Mouse (Mus musculus): ENCODE measurements around the gene Gm20388.
"Not testable (repeated sequence)": the region's sequence is repeated elsewhere in the genome, so short reads cannot be mapped to it uniquely, and the experiment has no call there.

Gm20388 gene

GRCm38 (mm10) chr8:123252925-123253324 is 3342.3 kb downstream of the Gm20388 start:
- DNase-seq (ENCODE audit: low read depth, low spot score): no peak

GRCm38 (mm10) chr8:123253451-123254098 is 3342.9 kb downstream of the Gm20388 start:
- no peak for DNase-seq (ENCODE audit: low read depth, low spot score)

DNA sequence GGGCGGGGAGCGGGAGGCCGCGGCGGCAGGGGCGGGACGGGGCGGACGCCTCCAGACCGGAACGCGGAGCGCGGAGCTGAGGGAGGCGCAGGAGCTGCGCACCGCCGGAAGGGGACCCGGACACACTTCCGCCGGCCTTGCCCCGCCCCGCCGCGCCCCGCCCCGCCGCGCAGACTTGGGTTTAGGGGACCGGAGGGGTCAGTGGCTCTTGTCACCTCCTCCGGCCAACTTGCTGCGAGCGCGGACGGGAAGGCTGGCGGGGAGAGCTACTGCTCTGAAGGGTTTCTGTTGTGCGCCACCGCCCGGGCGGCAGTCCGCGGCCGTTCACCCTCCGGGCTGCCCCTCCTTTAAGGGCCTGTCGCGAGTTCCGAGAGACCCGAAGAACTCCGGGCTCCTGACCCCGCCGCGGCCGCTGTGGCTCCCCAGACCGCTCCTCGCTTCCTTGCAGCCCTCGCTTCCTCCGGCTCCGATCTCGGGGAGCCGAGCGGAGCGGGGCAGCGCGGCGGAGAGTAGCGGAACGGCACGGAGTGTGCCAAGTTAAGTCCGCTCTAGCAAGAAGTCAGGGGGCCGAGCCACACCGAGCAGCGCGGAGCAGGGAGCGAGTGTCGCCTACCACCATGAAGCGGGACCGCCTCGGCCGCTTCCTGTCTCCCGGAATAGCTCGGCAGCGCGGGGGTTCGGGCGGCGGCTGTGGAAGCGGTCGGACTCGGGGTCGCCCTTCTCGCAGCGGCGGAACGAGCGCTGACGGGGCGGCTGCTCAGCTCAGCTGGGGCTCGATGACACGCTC is 3343.7 kb downstream of the Gm20388 start, which contains the start of the genes Zfp276 and Vps9d1:
Gene Zfp276 (plus strand): TSS at position 97 of the 787 bp plus-strand sequence.
Gene Vps9d1 (minus strand): TSS at position 250 of the 787 bp plus-strand sequence.
- DNase-seq (ENCODE audit: low read depth, low spot score): peak; percentile 82

DNA sequence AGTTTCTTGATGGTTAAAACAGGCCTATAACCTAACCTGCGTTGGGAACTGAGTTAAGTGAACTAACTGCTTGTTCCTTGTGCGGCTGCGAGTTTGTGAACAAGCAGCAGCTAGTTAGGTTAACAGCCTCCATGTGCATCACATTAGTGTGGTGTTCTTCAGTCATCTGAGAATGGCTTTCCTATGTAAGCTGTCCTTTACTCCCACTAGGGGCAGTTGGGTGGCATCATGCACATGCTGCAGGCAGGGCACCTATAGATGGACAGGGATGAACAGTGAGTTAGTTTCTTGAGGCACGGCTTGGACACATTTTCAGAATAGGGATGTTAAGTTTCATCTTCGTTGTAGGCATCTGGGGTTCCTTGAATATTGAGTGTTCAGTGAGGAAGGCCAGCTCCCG is 3344.5 kb downstream of the Gm20388 start:
- no peak for DNase-seq (ENCODE audit: low read depth, low spot score)

GRCm38 (mm10) chr8:123257114-123257513 is 3346.5 kb downstream of the Gm20388 start:
- no peak for DNase-seq (ENCODE audit: low read depth, low spot score)

- DNase-seq (ENCODE audit: low read depth, low spot score): not testable (repeated sequence)
These were observed 3347.0 kb downstream of the Gm20388 start for GRCm38 (mm10) chr8:123257593-123257992.

GRCm38 (mm10) chr8:123267926-123268656 is 3357.4 kb downstream of the Gm20388 start:
- DNase-seq (ENCODE audit: low read depth, low spot score): peak; percentile 46

- no peak for DNase-seq (ENCODE audit: low read depth, low spot score)
These were observed 3360.5 kb downstream of the Gm20388 start for GRCm38 (mm10) chr8:123271147-123271546.

- DNase-seq (ENCODE audit: low read depth, low spot score): peak; percentile 65
These were observed 3361.3 kb downstream of the Gm20388 start for GRCm38 (mm10) chr8:123271901-123272300.

DNA sequence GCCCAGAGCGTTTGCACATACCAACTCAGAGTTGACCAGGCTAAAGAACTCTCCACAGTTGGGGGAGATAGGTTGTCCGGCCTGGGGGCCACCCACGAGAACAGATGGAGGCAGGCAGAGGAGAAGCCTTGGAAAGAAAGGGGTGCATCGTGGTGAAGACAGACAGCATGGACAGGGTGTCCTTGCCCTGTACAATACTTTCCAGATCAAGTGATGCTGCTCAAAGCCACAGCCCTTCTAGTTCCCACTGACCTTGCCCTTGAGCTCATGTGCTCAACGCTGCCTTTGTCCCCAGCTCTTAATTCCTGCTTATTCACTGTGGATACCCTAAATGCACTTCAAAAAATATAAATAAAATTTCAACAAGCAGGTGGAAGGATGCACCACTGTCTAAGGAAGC is 3363.8 kb downstream of the Gm20388 start:
- DNase-seq (ENCODE audit: low read depth, low spot score): no peak

DNA sequence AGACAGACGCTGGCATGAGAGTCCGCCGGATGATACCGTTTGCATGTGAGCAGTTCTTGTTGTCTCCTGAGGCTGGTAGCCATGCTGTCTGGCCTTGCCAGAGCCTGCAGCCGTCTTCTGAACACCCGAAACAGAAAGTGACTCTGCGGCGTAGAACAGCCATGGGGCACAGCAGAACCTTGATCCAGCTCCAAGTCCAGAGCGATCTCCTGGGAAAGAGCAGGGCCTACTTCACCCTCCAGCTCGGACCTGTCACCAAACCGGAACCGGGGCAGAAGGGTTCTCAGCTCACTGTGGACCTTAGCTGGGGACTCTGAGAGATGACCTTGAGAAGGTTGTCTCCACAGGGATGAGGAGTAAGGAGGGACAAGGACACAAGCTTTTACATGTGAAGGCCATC is 3364.5 kb downstream of the Gm20388 start:
- no peak for DNase-seq (ENCODE audit: low read depth, low spot score)

GRCm38 (mm10) chr8:123278445-123278844 is 3367.8 kb downstream of the Gm20388 start:
- no peak for DNase-seq (ENCODE audit: low read depth, low spot score)

DNA sequence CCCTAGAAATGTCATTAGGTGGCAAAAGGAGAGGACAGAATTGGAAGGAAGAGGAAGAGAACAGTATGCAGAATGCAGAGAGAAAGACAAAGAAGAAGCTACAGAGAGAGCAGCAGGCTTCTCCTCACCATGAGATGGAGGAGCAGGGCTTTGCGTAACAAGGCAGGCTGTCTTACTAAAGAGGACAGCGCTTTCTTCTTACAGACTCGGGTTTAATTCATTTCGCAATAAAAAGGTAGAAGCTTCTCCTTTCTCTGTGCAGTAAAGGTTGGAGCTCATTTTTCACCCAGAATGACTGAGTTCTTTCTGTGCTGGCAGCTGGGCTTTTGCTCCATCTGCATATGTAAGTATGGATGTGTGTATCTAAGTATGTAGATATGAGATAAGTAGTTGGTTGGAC is 3369.2 kb downstream of the Gm20388 start:
- DNase-seq (ENCODE audit: low read depth, low spot score): no peak

GRCm38 (mm10) chr8:123280302-123281094 is 3369.9 kb downstream of the Gm20388 start:
- no peak for DNase-seq (ENCODE audit: low read depth, low spot score)

GRCm38 (mm10) chr8:123282994-123283393 is 3372.4 kb downstream of the Gm20388 start:
- DNase-seq (ENCODE audit: low read depth, low spot score): not testable (repeated sequence)

DNA sequence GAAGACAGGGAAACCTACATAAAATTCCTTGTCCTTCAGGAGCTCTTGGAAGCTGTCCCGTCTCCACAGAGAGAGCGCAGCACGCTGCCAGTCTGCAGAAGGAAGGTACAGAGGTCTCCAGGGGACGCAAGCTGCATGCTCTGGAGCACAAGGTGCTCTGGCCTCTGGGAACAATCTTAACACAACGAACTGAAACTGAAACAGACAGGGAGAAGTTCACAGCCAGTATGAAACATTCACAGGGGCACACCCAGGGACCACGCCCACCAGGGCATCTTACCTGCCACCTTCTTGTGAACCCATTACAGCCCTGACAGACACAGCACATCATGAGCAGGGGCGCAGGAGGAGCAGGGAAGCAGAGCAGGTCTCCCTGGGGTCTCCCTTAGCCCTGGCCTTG is 3373.3 kb downstream of the Gm20388 start:
- DNase-seq (ENCODE audit: low read depth, low spot score): no peak

DNA sequence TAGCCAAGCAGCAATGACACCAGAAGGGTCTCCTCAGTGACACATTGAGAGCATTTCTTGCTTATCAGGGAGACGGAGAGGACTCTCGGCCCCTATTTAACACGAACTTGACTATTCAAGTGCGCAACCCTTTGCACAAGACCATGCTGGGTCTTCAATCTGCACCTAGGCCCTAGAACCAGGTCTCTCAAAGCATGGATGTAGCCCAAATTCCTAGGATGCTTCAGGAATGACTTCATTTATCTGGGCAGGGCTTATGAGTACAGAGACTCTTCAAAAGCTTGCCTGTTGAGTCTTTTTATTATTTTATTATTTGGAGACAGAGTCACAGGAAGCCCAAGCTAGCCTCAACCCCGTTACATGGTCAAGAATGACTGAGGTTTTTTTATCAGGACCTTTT is 3373.9 kb downstream of the Gm20388 start:
- no peak for DNase-seq (ENCODE audit: low read depth, low spot score)

DNA sequence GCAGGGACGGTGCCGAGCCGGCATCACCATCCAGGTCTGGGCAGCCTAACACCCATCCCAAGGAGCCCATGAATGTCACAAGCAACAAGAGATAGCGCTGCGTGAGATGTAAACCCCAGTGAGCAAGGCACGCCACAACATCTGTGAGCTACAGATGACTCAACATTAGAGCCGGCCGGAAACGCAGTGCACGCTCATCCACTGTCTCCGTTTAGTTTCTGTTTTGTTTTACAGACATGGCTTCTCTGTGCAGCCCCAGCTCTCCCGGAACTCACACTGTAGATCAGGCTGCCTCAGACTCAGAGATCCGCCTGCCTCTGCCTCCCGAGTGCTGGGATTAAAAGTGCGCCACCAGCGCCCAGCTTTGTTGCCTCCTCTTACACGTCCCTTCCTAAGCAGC is 3376.7 kb downstream of the Gm20388 start:
- DNase-seq (ENCODE audit: low read depth, low spot score): no peak

- peak; percentile 68 for DNase-seq (ENCODE audit: low read depth, low spot score)
These were observed 3379.5 kb downstream of the Gm20388 start for GRCm38 (mm10) chr8:123290166-123290565.

- DNase-seq (ENCODE audit: low read depth, low spot score): no peak
These were observed 3380.0 kb downstream of the Gm20388 start for GRCm38 (mm10) chr8:123290679-123291078.

GRCm38 (mm10) chr8:123291716-123292115 is 3381.1 kb downstream of the Gm20388 start:
- DNase-seq (ENCODE audit: low read depth, low spot score): no peak

All from ES-CJ7 (cell line).